Mouse (Mus musculus) olfactory bulb, adult 2 months (tissue): ENCODE results near the gene Cdc14a. TPM values are rescaled to one million over a fixed set of nuclear protein-coding genes. Genes with fewer than 3 reads are reported as not detected.

ENCODE experiments used
- H3K27ac ChIP-seq: fragments of 200-500 bp; 2 replicates; pipeline ENCODE4 v1.5.1; 2012; ENCODE audit warnings: low read depth, low read length; ENCODE audit not compliant: insufficient read depth
- H3K4me1 ChIP-seq: fragments of 200-500 bp; 2 replicates; pipeline ENCODE4 v1.6.1; 2012; ENCODE audit warnings: low read length; ENCODE audit not compliant: control insufficient read depth, insufficient read depth
- H3K4me3 ChIP-seq: fragments of 200-500 bp; 2 replicates; pipeline ENCODE4 v1.5.1; 2012; ENCODE audit warnings: mild to moderate bottlenecking, low read depth, low read length, moderate library complexity; ENCODE audit not compliant: insufficient read depth
- CTCF ChIP-seq: fragments of 200-500 bp; IDR thresholded peaks from 2 replicates; pipeline ENCODE4 v1.5.1; 2012; ENCODE audit warnings: low read depth, mild to moderate bottlenecking, low read length, moderate library complexity; ENCODE audit not compliant: insufficient read depth
- POLR2A ChIP-seq: fragments of 200-500 bp; IDR thresholded peaks from 2 replicates; pipeline ENCODE4 v1.6.1; 2012; ENCODE audit warnings: mild to moderate bottlenecking, low read depth, low read length, moderate library complexity; ENCODE audit not compliant: insufficient read depth
- WGBS: fragments of 180-500 bp; shearing (Covaris S2); methylation state at CpG from one replicate; pipeline ENCODE4 v1.1.7; 2018; 5-methylcytosine and 5-hydroxymethylcytosine counted together
- polyA plus RNA-seq: library from polyadenylated mRNA; stranded (reverse); fragments of >200 nt; gene quantifications from 2 replicates; pipeline ENCODE4 v1.2.4, GENCODE M21; 2012; ENCODE audit warnings: low replicate concordance; ENCODE audit not compliant: missing spikeins, insufficient read depth, insufficient read length

The Cdc14a gene
- polyA plus RNA-seq: not detected in 2 replicates

DNA sequence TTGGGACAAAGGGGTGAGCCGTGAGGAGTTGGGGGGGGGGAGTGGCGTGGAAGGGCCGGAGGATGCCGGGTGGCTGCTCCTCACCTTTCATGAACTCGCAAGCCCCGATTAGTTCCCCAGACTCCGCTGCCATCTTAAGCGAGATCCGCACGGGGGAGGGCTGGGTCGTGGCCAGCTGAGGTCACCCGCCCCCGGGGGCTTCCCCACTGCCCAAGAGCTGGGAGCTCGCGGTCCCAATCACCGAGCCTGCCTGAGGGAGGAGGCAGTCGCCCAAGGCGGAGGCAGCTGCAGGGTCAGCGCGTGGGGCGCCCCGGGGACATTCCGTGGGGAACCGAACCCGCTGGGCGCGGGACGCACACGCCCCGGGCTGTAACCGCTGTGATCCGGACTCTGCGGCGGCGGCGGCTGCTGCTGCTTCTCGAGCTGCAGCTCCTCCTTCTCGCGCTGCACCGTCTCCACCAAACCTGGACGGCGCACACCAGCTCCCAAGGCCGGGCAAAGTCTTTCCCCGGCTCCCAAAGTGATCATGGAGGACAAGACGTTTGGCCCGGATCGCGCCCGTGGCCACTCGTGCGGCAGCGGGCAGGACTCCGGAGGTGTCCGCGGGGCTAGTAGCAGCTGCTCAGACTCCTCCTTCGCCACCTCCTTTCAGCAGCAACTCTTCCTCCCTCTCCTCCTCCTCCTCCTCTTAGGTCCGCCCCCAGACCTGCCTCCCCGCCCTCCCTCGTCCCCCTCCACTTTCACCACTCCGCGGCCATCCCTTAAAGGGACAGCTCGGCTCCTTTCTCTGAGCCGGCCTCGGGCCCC is at the start of gene Cdc14a:
TSS of gene Cdc14a (minus strand) at position 680 of the 807 bp plus-strand sequence.
- Histone ChIP-seq H3K4me3 (peak within 1 kb of the TSS; percentile 56), H3K4me1 (peaks cover 17% of the 10 kb centered on the region), H3K27ac (peak within 1 kb of the TSS; percentile 25; the same call in 1 of the 2 replicates)
- WGBS: 2% methylated on average over 63 of the region's 64 CpGs
- TF ChIP-seq POLR2A: no peak
- no peak for TF ChIP-seq CTCF

DNA sequence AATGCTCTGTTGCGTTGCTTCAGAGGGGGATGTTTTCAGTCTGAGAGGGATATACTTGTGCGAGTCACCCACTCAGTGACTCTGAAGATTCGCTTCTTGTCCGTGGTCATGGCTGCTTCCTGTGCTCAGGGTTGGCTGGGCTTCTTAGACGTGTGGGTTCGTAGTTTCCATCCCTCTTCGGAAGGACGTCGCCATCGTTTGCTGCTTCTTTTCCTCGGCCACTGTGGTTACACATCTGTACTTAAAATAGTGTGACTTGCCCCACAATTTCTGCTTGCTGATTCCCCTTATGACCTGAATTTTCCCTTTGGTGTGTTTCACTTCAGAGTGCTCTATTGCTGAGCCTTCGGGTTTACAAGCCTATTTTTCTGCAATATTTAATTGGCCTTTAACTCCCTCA is 41.9 kb upstream of the Cdc14a start:
- Histone ChIP-seq H3K4me3 (no peak overlapping the region), H3K4me1 (no peaks in the 10 kb centered on the region), H3K27ac (no peak overlapping the region)
- WGBS: 94% methylated on average over 12 of the region's 12 CpGs
- TF ChIP-seq POLR2A: no peak
- no peak for TF ChIP-seq CTCF

DNA sequence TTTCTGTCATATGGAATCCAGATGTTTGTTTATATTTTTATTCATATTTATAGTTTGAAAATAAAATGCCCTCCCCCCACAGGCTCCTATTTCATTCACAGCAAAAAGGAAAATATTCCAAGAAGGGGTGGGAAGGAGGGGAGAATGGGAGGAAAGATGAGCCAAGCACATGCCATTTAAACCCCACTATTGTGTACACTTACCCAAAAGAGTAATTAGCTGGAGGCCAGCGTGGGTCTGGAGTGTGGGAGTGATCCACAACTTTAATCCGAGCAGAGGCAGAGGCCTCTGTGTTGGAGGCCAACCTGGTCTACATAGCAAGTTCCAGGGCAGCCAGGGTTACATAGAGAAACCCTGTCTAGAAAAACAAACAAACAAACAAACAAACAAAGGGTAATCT is 40.5 kb upstream of the Cdc14a start:
- no peak overlapping the region for H3K27ac ChIP-seq
- H3K4me1 ChIP-seq: no peaks in the 10 kb centered on the region
- no peak overlapping the region for H3K4me3 ChIP-seq
- whole genome bisulfite sequencing: 39% methylated on average over 2 of the region's 2 CpGs
- TF ChIP-seq POLR2A: no peak
- TF ChIP-seq CTCF: no peak

DNA sequence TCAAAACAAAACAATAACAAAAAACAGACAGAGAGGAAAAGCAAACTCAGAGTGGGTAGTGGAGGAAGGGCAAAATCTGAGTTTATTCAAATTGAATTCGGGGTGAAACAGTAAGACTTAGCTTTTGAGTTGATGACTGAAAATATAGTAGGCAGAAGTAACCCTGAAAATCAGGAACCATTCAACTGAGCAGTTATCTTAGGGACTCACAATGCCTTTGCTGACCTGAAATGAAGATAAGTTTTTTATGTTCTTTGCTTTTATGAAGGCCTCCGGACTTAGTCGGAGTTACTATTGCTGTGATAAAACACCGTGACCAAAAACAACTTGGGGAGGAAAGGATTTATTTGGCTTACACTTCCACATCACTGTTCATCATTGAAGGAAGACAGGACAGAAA is 37.2 kb upstream of the Cdc14a start:
- no peak overlapping the region for H3K27ac ChIP-seq
- WGBS: 95% methylated on average over 4 of the region's 4 CpGs
- TF ChIP-seq CTCF (no peak), POLR2A (no peak)
- H3K4me1 ChIP-seq: no peaks in the 10 kb centered on the region
- H3K4me3 ChIP-seq: no peak overlapping the region

DNA sequence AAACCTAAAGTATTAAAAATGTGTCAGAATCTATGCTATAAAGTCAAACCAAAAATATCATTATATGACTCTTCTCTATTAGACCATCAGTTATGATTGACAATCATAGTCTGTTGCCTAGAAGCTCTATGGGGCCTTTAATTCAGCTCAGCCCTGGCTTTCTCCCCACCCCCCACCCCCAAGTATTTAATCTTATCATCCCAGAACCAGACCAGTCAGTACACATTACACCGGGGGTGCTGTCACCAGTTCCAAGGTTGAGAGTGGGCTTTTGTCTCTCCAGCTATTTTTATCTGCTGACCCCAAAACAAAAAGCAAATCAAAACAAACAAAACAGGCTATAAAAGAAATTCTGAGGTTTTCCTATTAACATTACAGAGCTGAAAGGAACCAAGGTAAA is 30.7 kb upstream of the Cdc14a start:
- Histone ChIP-seq H3K27ac (no peak overlapping the region), H3K4me1 (no peaks in the 10 kb centered on the region), H3K4me3 (no peak overlapping the region)
- TF ChIP-seq POLR2A (no peak), CTCF (no peak)
- 75% methylated on average over 1 of the region's 1 CpGs for WGBS

DNA sequence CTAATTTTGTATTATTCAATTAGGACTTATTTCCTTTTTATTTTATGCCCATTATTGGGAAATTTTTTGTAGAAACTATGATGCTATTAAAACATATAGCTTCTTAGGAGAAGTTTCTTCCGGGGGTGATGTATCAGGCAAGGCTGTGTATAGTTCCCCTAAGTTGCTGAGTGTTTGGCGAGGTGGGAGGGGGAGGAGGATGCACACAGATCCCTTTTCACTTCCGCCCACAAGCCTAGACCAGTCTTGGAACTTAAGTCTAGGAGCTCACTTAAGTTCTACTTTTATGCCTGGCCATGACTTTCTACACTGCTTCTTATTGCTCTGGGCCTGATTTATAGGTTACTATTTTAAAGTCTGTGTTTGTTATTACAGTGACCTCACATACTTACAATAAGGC is 26.9 kb upstream of the Cdc14a start:
- WGBS: 85% methylated on average over 3 of the region's 3 CpGs
- Histone ChIP-seq H3K4me1 (no peaks in the 10 kb centered on the region), H3K27ac (no peak overlapping the region), H3K4me3 (no peak overlapping the region)
- no peak for TF ChIP-seq POLR2A

DNA sequence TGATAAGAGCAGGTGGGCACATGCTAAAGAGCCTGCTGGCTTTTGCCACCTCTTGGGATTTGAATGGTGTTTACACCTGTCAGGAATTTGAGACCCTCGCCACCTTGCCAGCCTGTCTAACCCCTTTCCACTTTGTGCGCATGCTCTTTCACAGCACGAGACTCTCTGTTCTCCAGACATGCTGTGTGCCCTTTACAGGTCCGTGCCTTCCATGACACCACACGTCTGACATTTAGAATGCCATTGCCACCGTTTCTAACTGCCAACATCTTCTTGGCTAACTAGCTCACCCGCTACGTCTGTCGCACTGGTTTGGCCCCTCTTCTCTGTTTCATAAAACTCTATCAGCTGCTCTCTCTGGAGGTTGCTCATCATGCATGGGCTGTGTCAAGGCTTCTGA is 20.5 kb upstream of the Cdc14a start:
- TF ChIP-seq CTCF (no peak), POLR2A (no peak)
- Histone ChIP-seq H3K4me3 (no peak overlapping the region), H3K4me1 (no peaks in the 10 kb centered on the region), H3K27ac (no peak overlapping the region)
- 85% methylated on average over 9 of the region's 9 CpGs for WGBS

DNA sequence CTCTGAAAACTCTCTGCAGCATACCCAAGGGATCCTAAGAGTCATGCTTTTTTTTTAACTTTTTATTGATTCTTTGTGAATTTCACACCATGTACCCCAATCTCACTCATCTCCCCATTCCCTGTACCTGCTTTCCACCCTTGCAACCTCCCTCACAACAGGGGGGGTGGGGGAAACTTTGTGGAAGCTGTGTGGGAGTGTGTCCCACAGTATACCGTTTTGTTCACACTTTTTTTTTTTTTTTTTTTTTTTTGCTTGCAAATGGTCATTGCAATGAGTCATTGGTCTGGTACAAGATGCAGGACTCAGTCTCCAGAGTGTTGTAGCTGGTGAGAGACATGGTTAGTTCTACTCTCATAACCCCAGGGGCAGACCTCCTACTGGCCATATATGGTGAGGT is 19.0 kb upstream of the Cdc14a start:
- TF ChIP-seq CTCF (no peak), POLR2A (no peak)
- H3K4me1 ChIP-seq: no peaks in the 10 kb centered on the region
- 78% methylated on average over 1 of the region's 1 CpGs for WGBS
- H3K27ac ChIP-seq: no peak overlapping the region
- H3K4me3 ChIP-seq: no peak overlapping the region

DNA sequence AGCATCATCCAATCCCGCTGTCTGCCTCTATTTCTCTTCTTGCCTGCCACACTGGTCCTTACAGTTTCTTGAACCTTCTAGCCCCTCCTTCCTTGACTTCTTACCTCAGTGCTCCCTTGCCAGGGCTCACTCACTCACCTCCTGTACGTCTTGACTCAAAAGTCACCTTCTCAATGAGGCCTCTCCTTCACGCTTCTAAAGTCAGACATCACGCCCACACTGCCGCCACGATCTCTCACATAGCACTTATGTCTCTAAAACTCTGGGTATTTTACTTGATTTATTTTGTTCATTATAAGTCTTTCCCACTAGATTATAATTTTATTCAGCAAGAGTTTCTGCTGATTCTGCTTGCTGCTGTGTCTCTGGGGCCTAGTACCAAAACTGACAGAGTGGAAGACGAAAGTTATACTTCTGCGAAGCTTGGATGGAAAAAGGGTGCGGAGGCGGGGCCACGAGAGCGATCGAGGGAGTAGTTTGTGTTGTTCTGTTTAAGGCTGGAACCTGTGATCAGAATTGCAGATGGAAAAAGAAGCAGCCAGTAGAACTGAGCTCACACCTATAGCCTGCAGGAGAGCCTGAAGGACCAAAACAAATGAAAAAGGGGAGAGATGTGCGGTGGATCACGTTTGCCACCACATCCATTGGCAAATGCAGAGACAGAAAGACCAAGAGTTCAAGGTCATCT is 17.8 kb upstream of the Cdc14a start:
- TF ChIP-seq POLR2A: no peak
- TF ChIP-seq CTCF: no peak
- 95% methylated on average over 15 of the region's 15 CpGs for WGBS
- H3K4me1 ChIP-seq: no peaks in the 10 kb centered on the region
- no peak overlapping the region for H3K27ac ChIP-seq
- no peak overlapping the region for H3K4me3 ChIP-seq
